ENCODE assay signal across 26 mouse cellular contexts in genomic region chr12:31299676-31300197, GRCm38 (mm10). TPM values are rescaled to one million over a fixed set of nuclear protein-coding genes. Genes with fewer than 3 reads are reported as not detected.
DNase-seq lines count a peak whose midpoint lies in the region; ATAC-seq lines count a peak whose summit lies in the region.
"Had no signal": no experiment of that assay in that cellular context is flagged by ENCODE, and none has a peak within 500 bp of the region (broad histone marks: within the 10 kb centered on the region; RNA-seq: fewer than 3 reads in every experiment).

No protein-coding gene starts in this region.

- no peak overlapping the region for H3K4me2 ChIP-seq in heart, embryonic 15.5 days
- H3K4me2 ChIP-seq: intestine, embryonic 15.5 days; midbrain, embryonic 12.5 days had no signal

- peaks cover 46% of the 10 kb centered on the region for H3K4me1 ChIP-seq in heart, embryonic 15.5 days (replicated peaks)
- H3K4me1 ChIP-seq: midbrain, embryonic 12.5 days had no signal

- WGBS in heart, embryonic 15.5 days: 26% methylated on average over 14 of the region's 14 CpGs

- H3K9me3 ChIP-seq in heart, embryonic 15.5 days (replicated peaks): no peaks in the 10 kb centered on the region
- H3K9me3 ChIP-seq: embryonic facial prominence, embryonic 10.5 days; intestine, embryonic 15.5 days; midbrain, embryonic 12.5 days had no signal

- DNase-seq in lung, adult 18-20 months: peak; percentile 26 to 46
- DNase-seq in lung, postnatal 25 days (ENCODE audit: low spot score): no peak
- peak; percentile 64 to 68 for DNase-seq in heart, adult 18-20 months
- peak; percentile 47 for DNase-seq in lung, postnatal 36 days
- DNase-seq in thymus, postnatal 10 days (ENCODE audit: low spot score in 2 of 2): no peak
- DNase-seq in right cerebral cortex, postnatal 14 days: no peak
- DNase-seq in kidney, postnatal 14 days: no peak
- DNase-seq: B cell, adult 2 months; cerebellum, postnatal 36 days; kidney, postnatal 25 days; layer of hippocampus, adult 9-11 months; right cerebral cortex, adult 18-20 months had no signal

- peak overlapping the region; percentile 66 for H3K27ac ChIP-seq in heart, embryonic 15.5 days
- H3K27ac ChIP-seq: embryonic facial prominence, embryonic 10.5 days; intestine, embryonic 15.5 days; midbrain, embryonic 12.5 days had no signal

- H3K9ac ChIP-seq in heart, embryonic 15.5 days: no peak overlapping the region
- H3K9ac ChIP-seq: intestine, embryonic 15.5 days; midbrain, embryonic 12.5 days had no signal

- ATAC-seq in heart, embryonic 15.5 days (replicated peaks; ENCODE audit: insufficient number of reproducible peaks, insufficient read depth, low FRiP score, low read depth): peak; percentile 67
- ATAC-seq: forebrain, embryonic 16.5 days; intestine, embryonic 15.5 days had no signal

- no peaks in the 10 kb centered on the region for H3K27me3 ChIP-seq in heart, embryonic 15.5 days
- H3K27me3 ChIP-seq: intestine, embryonic 15.5 days; midbrain, embryonic 12.5 days had no signal

- no peak overlapping the region for H3K4me3 ChIP-seq in heart, embryonic 15.5 days
- H3K4me3 ChIP-seq: embryonic facial prominence, embryonic 10.5 days; erythroblast, embryonic 14.5 days; intestine, embryonic 15.5 days; midbrain, embryonic 12.5 days had no signal

- H3K36me3 ChIP-seq in heart, embryonic 15.5 days: peaks cover 70% of the 10 kb centered on the region
- H3K36me3 ChIP-seq: midbrain, embryonic 12.5 days had no signal

RNA-seq across cellular contexts. Expression of gene Lamb1, which starts 34.7 kb away (rescaled TPM):
- total RNA-seq in heart, adult 18-20 months (2021): 10 to 100 TPM; 49.0 to 56.0 TPM
- polyA plus RNA-seq in heart, embryonic 15.5 days (2015; fragmentation: Nextera tagmentation; extraction: Ambion mirVana): 90.9 and 99.5 TPM in 2 replicates

RNA-seq across cellular contexts. Expression of gene Dld, which starts 51.5 kb away (rescaled TPM):
- total RNA-seq in heart, adult 18-20 months (2021): 100 to 1,000 TPM; 445 to 463 TPM
- 185 and 235 TPM in 2 replicates for polyA plus RNA-seq in heart, embryonic 15.5 days (2015; fragmentation: Nextera tagmentation; extraction: Ambion mirVana)

RNA-seq across cellular contexts. Expression of gene Gm6993, which starts 59.2 kb away (rescaled TPM):
- not detected for total RNA-seq in heart, adult 18-20 months (2021)
- polyA plus RNA-seq in heart, embryonic 15.5 days (2015; fragmentation: Nextera tagmentation; extraction: Ambion mirVana): not detected in 2 replicates
- total RNA-seq: adrenal gland, adult 18-20 months; gastrocnemius, adult 18-20 months; left cerebral cortex, postnatal 14 days; liver, adult 2 months had no signal
- polyA plus RNA-seq: embryonic facial prominence, embryonic 10.5 days; erythroblast, embryonic 14.5 days; forebrain, embryonic 16.5 days; hindbrain, embryonic 11.5 days; intestine, embryonic 15.5 days; liver, adult 2 months; lung, embryonic 16.5 days; midbrain, embryonic 12.5 days; testis, adult 2 months; urinary bladder, adult 2 months had no signal

Comparison
In these comparisons a context has a peak if more than half of its experiments do, and no peak if none do; other contexts are left out.
1. DNase-seq: peak in lung, adult 18-20 months (2 of 2), heart, adult 18-20 months (2 of 2) and lung, postnatal 36 days (single experiment); none in lung, postnatal 25 days (single experiment), thymus, postnatal 10 days (0 of 2), right cerebral cortex, postnatal 14 days (single experiment) and kidney, postnatal 14 days (single experiment).